Mouse (Mus musculus) heart, adult 2 months (tissue): ENCODE measurements around the gene 4930503B20Rik. TPM values are rescaled to one million over a fixed set of nuclear protein-coding genes. Genes with fewer than 3 reads are reported as not detected.

ENCODE experiments used
- DNase-seq, 2 experiments: peaks; one replicate each; pipeline ENCODE4 v3.0.0; 2021
- H3K27ac ChIP-seq: fragments of 200-600 bp; 2 replicates; pipeline ENCODE4 v1.8.1; 2022
- H3K27me3 ChIP-seq: fragments of 200-500 bp; 2 replicates; pipeline ENCODE4 v1.6.1; 2012; ENCODE audit warnings: mild to moderate bottlenecking, low read length, inconsistent platforms, mixed read lengths; ENCODE audit not compliant: control insufficient read depth, insufficient read depth
- H3K36me3 ChIP-seq: fragments of 200-500 bp; 2 replicates; pipeline ENCODE4 v1.6.1; 2012; ENCODE audit warnings: low read length, inconsistent platforms; ENCODE audit not compliant: control insufficient read depth, insufficient read depth
- H3K4me1 ChIP-seq: fragments of 200-500 bp; 2 replicates; pipeline ENCODE4 v1.6.1; 2011; ENCODE audit warnings: low read length; ENCODE audit not compliant: control insufficient read depth, insufficient read depth
- H3K4me3 ChIP-seq: fragments of 200-600 bp; 2 replicates; pipeline ENCODE4 v1.8.1; 2022
- H3K79me2 ChIP-seq: fragments of 200-500 bp; replicated peaks from 2 replicates; pipeline ENCODE4 v1.6.1; 2012; ENCODE audit warnings: mild to moderate bottlenecking, inconsistent platforms, low read length, moderate library complexity, mixed read lengths; ENCODE audit not compliant: control insufficient read depth, insufficient read depth
- H3K9ac ChIP-seq: fragments of 200-500 bp; 2 replicates; pipeline ENCODE4 v1.6.1; 2012; ENCODE audit warnings: low read depth, mild to moderate bottlenecking, control low read depth, inconsistent platforms, low read length, mixed read lengths
- CTCF ChIP-seq: fragments of 200-600 bp; IDR thresholded peaks from 2 replicates; pipeline ENCODE4 v1.8.1; 2022; ENCODE audit warnings: antibody characterized with exemption, mild to moderate bottlenecking, moderate library complexity
- EP300 ChIP-seq: fragments of 200-500 bp; IDR thresholded peaks from 2 replicates; pipeline ENCODE4 v1.6.1; 2011; ENCODE audit warnings: low read depth, low read length, control low read depth; ENCODE audit not compliant: insufficient read depth
- POLR2A ChIP-seq: fragments of 200-500 bp; IDR thresholded peaks from 2 replicates; pipeline ENCODE4 v1.6.1; 2011; ENCODE audit warnings: mild to moderate bottlenecking, low read depth, low read length, control low read depth; ENCODE audit not compliant: insufficient read depth
- WGBS: fragments of 180-500 bp; shearing (Covaris S2); methylation state at CpG from one replicate; pipeline ENCODE4 v1.1.7; 2018; 5-methylcytosine and 5-hydroxymethylcytosine counted together
- intact Hi-C: fragments of 180-260 bp; cut with DNase I; formaldehyde crosslinking; loops from one replicate; pipeline ENCODE4 v1.15.1; 2025
- polyA plus RNA-seq: library from polyadenylated mRNA; depleted of rRNA; stranded (reverse); fragments of >200 nt; gene quantifications from 2 replicates; pipeline ENCODE4 v1.2.3, GENCODE M21; 2012
- total RNA-seq, 2 experiments: library from RNA; stranded (reverse); gene quantifications; 2 replicates each; pipeline ENCODE4 v1.2.3; 2021

Gene 4930503B20Rik
- total and polyA plus RNA-seq, 3 experiments = 0.16 TPM; not detected in 2

GRCm38 (mm10) chr3:146602531-146602930 is 48.6 kb downstream of the 4930503B20Rik start:
- no peaks in the 10 kb centered on the region for H3K27me3 ChIP-seq
- no peak overlapping the region for H3K27ac ChIP-seq
- H3K36me3 ChIP-seq = no peaks in the 10 kb centered on the region
- no peak overlapping the region for H3K4me3 ChIP-seq
- WGBS = 89% methylated on average over 3 of the region's 3 CpGs
- TF ChIP-seq CTCF (no peak), POLR2A (no peak), EP300 (no peak)
- H3K9ac ChIP-seq = no peak overlapping the region
- H3K79me2 ChIP-seq = no peaks in the 10 kb centered on the region
- no peaks in the 10 kb centered on the region for H3K4me1 ChIP-seq
- intact Hi-C loops = no loop called here
- DNase-seq = no peak

GRCm38 (mm10) chr3:146601205-146601604 is 49.9 kb downstream of the 4930503B20Rik start:
- H3K27ac ChIP-seq = no peak overlapping the region
- H3K27me3 ChIP-seq = no peaks in the 10 kb centered on the region
- H3K79me2 ChIP-seq = no peaks in the 10 kb centered on the region
- no peaks in the 10 kb centered on the region for H3K4me1 ChIP-seq
- WGBS = 59% methylated on average over 2 of the region's 2 CpGs
- TF ChIP-seq EP300 (no peak), CTCF (no peak), POLR2A (no peak)
- no peak for DNase-seq
- intact Hi-C loops = no loop called here
- no peak overlapping the region for H3K4me3 ChIP-seq
- H3K36me3 ChIP-seq = no peaks in the 10 kb centered on the region
- H3K9ac ChIP-seq = no peak overlapping the region

- H3K36me3 ChIP-seq = no peaks in the 10 kb centered on the region
- no peaks in the 10 kb centered on the region for H3K79me2 ChIP-seq
- no peaks in the 10 kb centered on the region for H3K27me3 ChIP-seq
- no peaks in the 10 kb centered on the region for H3K4me1 ChIP-seq
- H3K9ac ChIP-seq = no peak overlapping the region
- DNase-seq = no peak
- 78% methylated on average over 6 of the region's 6 CpGs for WGBS
- no peak for TF ChIP-seq CTCF
- no peak for TF ChIP-seq EP300
- no peak for TF ChIP-seq POLR2A
- H3K4me3 ChIP-seq = no peak overlapping the region
- no peak overlapping the region for H3K27ac ChIP-seq
- intact Hi-C loops = no loop called here
Measured at GRCm38 (mm10) chr3:146599198-146599900, 51.8 kb downstream of the 4930503B20Rik start.

GRCm38 (mm10) chr3:146598411-146598810 is 52.7 kb downstream of the 4930503B20Rik start:
- no peaks in the 10 kb centered on the region for H3K4me1 ChIP-seq
- DNase-seq = no peak
- H3K27me3 ChIP-seq = no peaks in the 10 kb centered on the region
- no peak overlapping the region for H3K9ac ChIP-seq
- no peaks in the 10 kb centered on the region for H3K79me2 ChIP-seq
- intact Hi-C loops = no loop called here
- no peak overlapping the region for H3K27ac ChIP-seq
- TF ChIP-seq POLR2A = no peak
- no peak for TF ChIP-seq CTCF
- H3K4me3 ChIP-seq = no peak overlapping the region
- 78% methylated on average over 6 of the region's 6 CpGs for WGBS
- H3K36me3 ChIP-seq = no peaks in the 10 kb centered on the region

GRCm38 (mm10) chr3:146596864-146597263 is 54.3 kb downstream of the 4930503B20Rik start:
- H3K9ac ChIP-seq = no peak overlapping the region
- no peaks in the 10 kb centered on the region for H3K27me3 ChIP-seq
- no peaks in the 10 kb centered on the region for H3K4me1 ChIP-seq
- DNase-seq = no peak
- H3K27ac ChIP-seq = no peak overlapping the region
- H3K79me2 ChIP-seq = no peaks in the 10 kb centered on the region
- WGBS = 91% methylated on average over 7 of the region's 7 CpGs
- no peak overlapping the region for H3K4me3 ChIP-seq
- no peaks in the 10 kb centered on the region for H3K36me3 ChIP-seq
- intact Hi-C loops = no loop called here
- no peak for TF ChIP-seq EP300
- TF ChIP-seq POLR2A = no peak

GRCm38 (mm10) chr3:146596387-146596786 is 54.7 kb downstream of the 4930503B20Rik start:
- Histone ChIP-seq H3K4me3 (no peak overlapping the region), H3K4me1 (no peaks in the 10 kb centered on the region), H3K27me3 (no peaks in the 10 kb centered on the region), H3K36me3 (no peaks in the 10 kb centered on the region), H3K79me2 (no peaks in the 10 kb centered on the region), H3K27ac (no peak overlapping the region), H3K9ac (no peak overlapping the region)
- no peak for TF ChIP-seq EP300
- TF ChIP-seq POLR2A = no peak
- TF ChIP-seq CTCF = no peak
- DNase-seq = no peak
- WGBS = 88% methylated on average over 8 of the region's 8 CpGs
- intact Hi-C loops = no loop called here
